Mouse (Mus musculus): Measurements from ENCODE around the gene Btrc. TPM values are rescaled to one million over a fixed set of nuclear protein-coding genes. Genes with fewer than 3 reads are reported as not detected.
"Not testable (repeated sequence)": the region's sequence is repeated elsewhere in the genome, so short reads cannot be mapped to it uniquely, and the experiment has no call there.

The Btrc gene
- polyA plus RNA-seq, 1 experiment from 2014 or later, result 36.2 TPM

DNA sequence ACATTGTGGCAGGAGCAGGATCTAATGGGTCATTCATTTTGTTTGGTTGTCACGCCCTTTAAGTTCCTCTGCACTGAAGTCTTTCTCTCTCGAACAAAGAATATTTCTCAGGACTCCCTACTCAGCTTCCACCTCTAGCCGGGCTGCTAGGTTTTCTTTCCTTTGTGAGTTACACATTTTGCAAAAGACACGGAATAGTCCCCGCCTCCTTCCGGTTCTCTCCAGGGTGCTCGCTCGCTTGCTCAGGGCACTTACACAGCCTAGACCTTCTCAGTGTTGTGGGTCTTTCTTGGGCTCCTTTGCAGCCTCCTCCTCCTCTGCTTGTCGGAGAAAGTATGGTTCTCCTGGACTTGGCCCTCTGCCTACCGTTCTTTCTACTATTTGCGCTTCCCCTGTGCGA is 13.1 kb upstream of the Btrc start:
- Histone ChIP-seq H3K4me3 (ENCODE audit: low read length) (no peak overlapping the region), H3K4me1 (replicated peaks; ENCODE audit: control insufficient read depth, insufficient read depth, low read length) (no peaks in the 10 kb centered on the region), H3K9me3 (ENCODE audit: control insufficient read depth, low read length) (no peaks in the 10 kb centered on the region), H3K27me3 (ENCODE audit: control insufficient read depth, insufficient read depth, low read depth, low read length) (no peaks in the 10 kb centered on the region), H3K27ac (ENCODE audit: low read length) (no peak overlapping the region), H3K36me3 (ENCODE audit: control insufficient read depth, insufficient read depth, low read length) (no peaks in the 10 kb centered on the region), H3K4me2 (ENCODE audit: low read depth, low read length) (no peak overlapping the region), H3K9ac (ENCODE audit: low read length) (no peak overlapping the region)
- WGBS, result 52% methylated on average over 12 of the region's 12 CpGs
- ATAC-seq (ENCODE audit: low read depth), result no peak

GRCm38 (mm10) chr19:45352706-45353105 is 10.8 kb upstream of the Btrc start:
- H3K4me3 ChIP-seq (ENCODE audit: low read length); H3K27me3 ChIP-seq (ENCODE audit: control insufficient read depth, insufficient read depth, low read depth, low read length); H3K36me3 ChIP-seq (ENCODE audit: control insufficient read depth, insufficient read depth, low read length); H3K4me1 ChIP-seq (replicated peaks; ENCODE audit: control insufficient read depth, insufficient read depth, low read length); H3K9ac ChIP-seq (ENCODE audit: low read length); H3K27ac ChIP-seq (ENCODE audit: low read length); H3K9me3 ChIP-seq (ENCODE audit: control insufficient read depth, low read length); H3K4me2 ChIP-seq (ENCODE audit: low read depth, low read length); ATAC-seq (ENCODE audit: low read depth): not testable (repeated sequence)
- 83% methylated on average over 7 of the region's 7 CpGs for WGBS

- no peak overlapping the region for H3K4me3 ChIP-seq (ENCODE audit: low read length)
- WGBS, result 63% methylated on average over 6 of the region's 6 CpGs
- no peak for ATAC-seq (ENCODE audit: low read depth)
- no peak overlapping the region for H3K9ac ChIP-seq (ENCODE audit: low read length)
- no peaks in the 10 kb centered on the region for H3K27me3 ChIP-seq (ENCODE audit: control insufficient read depth, insufficient read depth, low read depth, low read length)
- H3K27ac ChIP-seq (ENCODE audit: low read length), result no peak overlapping the region
- no peaks in the 10 kb centered on the region for H3K36me3 ChIP-seq (ENCODE audit: control insufficient read depth, insufficient read depth, low read length)
- H3K4me2 ChIP-seq (ENCODE audit: low read depth, low read length), result no peak overlapping the region
- no peaks in the 10 kb centered on the region for H3K4me1 ChIP-seq (replicated peaks; ENCODE audit: control insufficient read depth, insufficient read depth, low read length)
- H3K9me3 ChIP-seq (ENCODE audit: control insufficient read depth, low read length), result no peaks in the 10 kb centered on the region
Measured at GRCm38 (mm10) chr19:45355678-45356077, 7.9 kb upstream of the Btrc start.

GRCm38 (mm10) chr19:45356868-45357267 is 6.7 kb upstream of the Btrc start:
- H3K27me3 ChIP-seq (ENCODE audit: control insufficient read depth, insufficient read depth, low read depth, low read length); H3K27ac ChIP-seq (ENCODE audit: low read length); H3K4me3 ChIP-seq (ENCODE audit: low read length); H3K4me2 ChIP-seq (ENCODE audit: low read depth, low read length); H3K9ac ChIP-seq (ENCODE audit: low read length); ATAC-seq (ENCODE audit: low read depth); H3K4me1 ChIP-seq (replicated peaks; ENCODE audit: control insufficient read depth, insufficient read depth, low read length); H3K36me3 ChIP-seq (ENCODE audit: control insufficient read depth, insufficient read depth, low read length); H3K9me3 ChIP-seq (ENCODE audit: control insufficient read depth, low read length): not testable (repeated sequence)
- 69% methylated on average over 6 of the region's 6 CpGs for WGBS

GRCm38 (mm10) chr19:45360486-45360885 is 3.0 kb upstream of the Btrc start:
- H3K9me3 ChIP-seq (ENCODE audit: control insufficient read depth, low read length), result no peaks in the 10 kb centered on the region
- no peaks in the 10 kb centered on the region; the same call in 1 of the 2 replicates for H3K4me1 ChIP-seq (replicated peaks; ENCODE audit: control insufficient read depth, insufficient read depth, low read length)
- H3K9ac ChIP-seq (ENCODE audit: low read length), result no peak overlapping the region
- H3K27me3 ChIP-seq (ENCODE audit: control insufficient read depth, insufficient read depth, low read depth, low read length), result no peaks in the 10 kb centered on the region
- no peak overlapping the region for H3K27ac ChIP-seq (ENCODE audit: low read length)
- H3K4me2 ChIP-seq (ENCODE audit: low read depth, low read length), result no peak overlapping the region
- ATAC-seq (ENCODE audit: low read depth), result no peak
- H3K36me3 ChIP-seq (ENCODE audit: control insufficient read depth, insufficient read depth, low read length), result no peaks in the 10 kb centered on the region
- no peak overlapping the region for H3K4me3 ChIP-seq (ENCODE audit: low read length)

- Histone ChIP-seq H3K4me3 (ENCODE audit: low read length) (peak overlapping the region; percentile 93), H3K4me1 (replicated peaks; ENCODE audit: control insufficient read depth, insufficient read depth, low read length) (no peaks in the 10 kb centered on the region; the same call in 1 of the 2 replicates), H3K27me3 (ENCODE audit: control insufficient read depth, insufficient read depth, low read depth, low read length) (no peaks in the 10 kb centered on the region), H3K9ac (ENCODE audit: low read length) (peak overlapping the region; percentile 78), H3K9me3 (ENCODE audit: control insufficient read depth, low read length) (no peaks in the 10 kb centered on the region), H3K36me3 (ENCODE audit: control insufficient read depth, insufficient read depth, low read length) (no peaks in the 10 kb centered on the region), H3K27ac (ENCODE audit: low read length) (peak overlapping the region; percentile 94), H3K4me2 (ENCODE audit: low read depth, low read length) (peak overlapping the region; percentile 80)
- WGBS, result 0% methylated on average over 20 of the region's 20 CpGs
- ATAC-seq (ENCODE audit: low read depth), result peak; percentile 84
Measured at GRCm38 (mm10) chr19:45363933-45364391, 428 bp downstream of the Btrc start.

DNA sequence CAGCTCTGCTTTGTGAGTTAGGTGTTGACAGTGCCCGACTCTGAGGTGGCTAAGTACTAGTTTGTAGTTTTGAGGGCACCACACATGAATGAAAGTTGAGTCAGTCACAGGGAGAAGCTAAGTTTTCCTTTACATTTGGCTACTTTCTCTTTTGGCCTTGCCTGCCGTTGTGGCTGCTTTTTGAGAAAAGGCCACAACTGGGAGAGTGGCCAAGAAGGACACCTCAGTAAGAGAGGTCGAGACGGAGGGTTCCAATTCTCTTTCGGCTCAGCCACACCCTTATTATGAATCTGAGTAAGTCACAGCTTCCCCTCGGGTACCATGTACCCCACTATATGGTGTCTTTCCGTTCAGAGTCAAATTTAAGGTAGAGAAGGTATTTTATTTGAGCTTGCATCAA is 3.1 kb downstream of the Btrc start:
- 75% methylated on average over 7 of the region's 7 CpGs for WGBS
- ATAC-seq (ENCODE audit: low read depth), result no peak
- H3K36me3 ChIP-seq (ENCODE audit: control insufficient read depth, insufficient read depth, low read length), result no peaks in the 10 kb centered on the region
- no peaks in the 10 kb centered on the region for H3K9me3 ChIP-seq (ENCODE audit: control insufficient read depth, low read length)
- no peak overlapping the region for H3K9ac ChIP-seq (ENCODE audit: low read length)
- H3K4me2 ChIP-seq (ENCODE audit: low read depth, low read length), result no peak overlapping the region
- no peaks in the 10 kb centered on the region for H3K27me3 ChIP-seq (ENCODE audit: control insufficient read depth, insufficient read depth, low read depth, low read length)
- no peaks in the 10 kb centered on the region; the same call in 1 of the 2 replicates for H3K4me1 ChIP-seq (replicated peaks; ENCODE audit: control insufficient read depth, insufficient read depth, low read length)
- no peak overlapping the region for H3K27ac ChIP-seq (ENCODE audit: low read length)
- H3K4me3 ChIP-seq (ENCODE audit: low read length), result no peak overlapping the region

DNA sequence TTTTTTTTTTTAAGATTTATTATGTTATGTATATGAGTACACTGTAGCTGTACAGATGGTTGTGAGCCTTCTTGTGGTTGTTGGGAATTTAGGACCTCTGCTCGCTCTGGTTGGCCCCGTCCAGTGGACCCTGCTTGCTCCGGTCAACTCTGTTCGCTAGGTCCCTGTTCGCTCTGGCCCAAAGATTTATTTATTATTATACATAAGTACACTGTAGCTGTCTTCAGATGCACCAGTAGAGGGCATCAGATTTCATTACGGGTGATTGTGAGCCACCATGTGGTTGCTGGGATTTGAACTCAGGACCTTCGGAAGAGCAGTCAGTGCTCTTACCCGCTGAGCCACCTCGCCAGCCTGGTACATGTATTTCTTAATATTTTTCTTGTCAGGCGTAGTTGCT is 21.3 kb downstream of the Btrc start:
- not testable (repeated sequence) for H3K9ac ChIP-seq (ENCODE audit: low read length); H3K9me3 ChIP-seq (ENCODE audit: control insufficient read depth, low read length); H3K36me3 ChIP-seq (ENCODE audit: control insufficient read depth, insufficient read depth, low read length); H3K4me2 ChIP-seq (ENCODE audit: low read depth, low read length); H3K27ac ChIP-seq (ENCODE audit: low read length); H3K4me1 ChIP-seq (replicated peaks; ENCODE audit: control insufficient read depth, insufficient read depth, low read length); ATAC-seq (ENCODE audit: low read depth); H3K27me3 ChIP-seq (ENCODE audit: control insufficient read depth, insufficient read depth, low read depth, low read length); H3K4me3 ChIP-seq (ENCODE audit: low read length)
- 95% methylated on average over 10 of the region's 10 CpGs for WGBS

- Histone ChIP-seq H3K4me1 (replicated peaks; ENCODE audit: control insufficient read depth, insufficient read depth, low read length) (no peaks in the 10 kb centered on the region), H3K27me3 (ENCODE audit: control insufficient read depth, insufficient read depth, low read depth, low read length) (no peaks in the 10 kb centered on the region), H3K27ac (ENCODE audit: low read length) (no peak overlapping the region), H3K9me3 (ENCODE audit: control insufficient read depth, low read length) (no peaks in the 10 kb centered on the region), H3K4me2 (ENCODE audit: low read depth, low read length) (no peak overlapping the region), H3K36me3 (ENCODE audit: control insufficient read depth, insufficient read depth, low read length) (peaks cover 6% of the 10 kb centered on the region; the same call in 1 of the 2 replicates), H3K9ac (ENCODE audit: low read length) (no peak overlapping the region), H3K4me3 (ENCODE audit: low read length) (no peak overlapping the region)
- WGBS, result 75% methylated on average over 6 of the region's 6 CpGs
- no peak for ATAC-seq (ENCODE audit: low read depth)
Measured at GRCm38 (mm10) chr19:45388551-45388950, 25.0 kb downstream of the Btrc start.

DNA sequence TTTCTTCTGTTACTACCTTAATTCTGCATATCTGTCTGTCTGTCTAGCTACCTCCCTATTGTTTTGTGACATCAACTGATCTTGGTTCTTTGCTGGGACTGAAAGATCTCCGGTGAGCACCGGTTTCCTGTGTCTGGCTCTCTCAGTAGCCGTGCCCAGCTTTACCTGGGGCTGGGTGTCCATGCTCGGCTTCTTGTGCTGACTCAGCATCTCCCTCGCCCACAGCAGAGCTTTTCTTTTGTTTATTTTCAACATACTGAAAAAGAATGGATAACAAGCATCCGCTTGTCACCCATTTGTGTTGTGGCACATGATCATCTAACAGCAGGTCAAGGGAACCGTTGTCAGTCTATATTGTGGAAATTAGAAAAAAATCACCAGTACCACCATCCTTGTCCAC is 30.5 kb downstream of the Btrc start:
- Histone ChIP-seq H3K27me3 (ENCODE audit: control insufficient read depth, insufficient read depth, low read depth, low read length) (no peaks in the 10 kb centered on the region), H3K9me3 (ENCODE audit: control insufficient read depth, low read length) (no peaks in the 10 kb centered on the region), H3K9ac (ENCODE audit: low read length) (no peak overlapping the region), H3K4me1 (replicated peaks; ENCODE audit: control insufficient read depth, insufficient read depth, low read length) (no peaks in the 10 kb centered on the region), H3K4me3 (ENCODE audit: low read length) (no peak overlapping the region), H3K4me2 (ENCODE audit: low read depth, low read length) (no peak overlapping the region), H3K36me3 (ENCODE audit: control insufficient read depth, insufficient read depth, low read length) (no peaks in the 10 kb centered on the region), H3K27ac (ENCODE audit: low read length) (no peak overlapping the region)
- 71% methylated on average over 7 of the region's 7 CpGs for WGBS
- no peak for ATAC-seq (ENCODE audit: low read depth)

Data from lung, embryonic 16.5 days (tissue).